In genomic region chrX:85048141-85049110, GRCm38 (mm10) we compare ENCODE assay signal across 8 mouse cellular contexts.
DNase-seq lines count a peak whose midpoint lies in the region; ATAC-seq lines count a peak whose summit lies in the region.

No protein-coding gene starts in this region.

- H3K27me3 ChIP-seq in embryonic facial prominence, embryonic 15.5 days = peaks cover 5% of the 10 kb centered on the region
- H3K27me3 ChIP-seq in heart, embryonic 12.5 days (replicated peaks) = no peaks in the 10 kb centered on the region
- H3K27me3 ChIP-seq in kidney, embryonic 14.5 days (ENCODE audit: control insufficient read depth, insufficient read depth, low read length) = no peaks in the 10 kb centered on the region
- 0 out of 2 replicates have a peak, but pooled peaks cover 8% of the 10 kb centered on the region for H3K27me3 ChIP-seq in liver, embryonic 12.5 days (replicated peaks)
- no peaks in the 10 kb centered on the region for H3K27me3 ChIP-seq in stomach, embryonic 16.5 days (ENCODE audit: control insufficient read depth, insufficient read depth, low read length)

- H3K36me3 ChIP-seq in embryonic facial prominence, embryonic 15.5 days = no peaks in the 10 kb centered on the region
- H3K36me3 ChIP-seq in heart, embryonic 12.5 days = no peaks in the 10 kb centered on the region
- no peaks in the 10 kb centered on the region for H3K36me3 ChIP-seq in kidney, embryonic 14.5 days (ENCODE audit: control insufficient read depth, insufficient read depth, low read length)
- no peaks in the 10 kb centered on the region for H3K36me3 ChIP-seq in liver, embryonic 12.5 days
- no peaks in the 10 kb centered on the region for H3K36me3 ChIP-seq in stomach, embryonic 16.5 days (ENCODE audit: control insufficient read depth, insufficient read depth, low read length)

- peak overlapping the region; percentile 59 for H3K4me2 ChIP-seq in embryonic facial prominence, embryonic 15.5 days (replicated peaks)
- peak overlapping the region; percentile 75 for H3K4me2 ChIP-seq in heart, embryonic 12.5 days
- peak overlapping the region; percentile 55 for H3K4me2 ChIP-seq in kidney, embryonic 14.5 days (replicated peaks; ENCODE audit: low read depth, low read length)
- peak overlapping the region; percentile 72 for H3K4me2 ChIP-seq in liver, embryonic 12.5 days
- H3K4me2 ChIP-seq in stomach, embryonic 16.5 days (ENCODE audit: low read depth, low read length) = peak overlapping the region; percentile 53

- DNase-seq in layer of hippocampus, adult 11-12 months (ENCODE audit: low spot score) = peak; percentile 15
- DNase-seq in layer of hippocampus, adult 9-10 months (ENCODE audit: low spot score) = no peak
- DNase-seq in natural killer cell, adult 2 months (ENCODE audit: low spot score in 2 of 2) = peak; percentile 1

- peak overlapping the region; percentile 53 for H3K4me3 ChIP-seq in embryonic facial prominence, embryonic 15.5 days (replicated peaks)
- peak overlapping the region; percentile 69 for H3K4me3 ChIP-seq in heart, embryonic 12.5 days
- peak overlapping the region; percentile 54 for H3K4me3 ChIP-seq in kidney, embryonic 14.5 days (ENCODE audit: low read length)
- peak overlapping the region; percentile 58 for H3K4me3 ChIP-seq in liver, embryonic 12.5 days
- H3K4me3 ChIP-seq in stomach, embryonic 16.5 days (replicated peaks; ENCODE audit: low read length) = peak overlapping the region; percentile 65

- H3K4me1 ChIP-seq in embryonic facial prominence, embryonic 15.5 days = no peaks in the 10 kb centered on the region
- H3K4me1 ChIP-seq in heart, embryonic 12.5 days (replicated peaks) = no peaks in the 10 kb centered on the region
- no peaks in the 10 kb centered on the region for H3K4me1 ChIP-seq in kidney, embryonic 14.5 days (ENCODE audit: control insufficient read depth, insufficient read depth, low read length)
- H3K4me1 ChIP-seq in liver, embryonic 12.5 days = no peaks in the 10 kb centered on the region
- H3K4me1 ChIP-seq in stomach, embryonic 16.5 days (ENCODE audit: control insufficient read depth, insufficient read depth, low read length) = no peaks in the 10 kb centered on the region

- H3K27ac ChIP-seq in embryonic facial prominence, embryonic 15.5 days (replicated peaks) = 0 out of 2 replicates have a peak overlapping the region, but pooled peaks have one; percentile 11
- H3K27ac ChIP-seq in heart, embryonic 12.5 days (ENCODE audit: poor library complexity, severe bottlenecking) = peak overlapping the region; percentile 26; the same call in 1 of the 2 replicates
- H3K27ac ChIP-seq in kidney, embryonic 14.5 days (ENCODE audit: low read depth, low read length) = no peak overlapping the region
- H3K27ac ChIP-seq in liver, embryonic 12.5 days = no peak overlapping the region
- H3K27ac ChIP-seq in stomach, embryonic 16.5 days (ENCODE audit: low read length) = peak overlapping the region; percentile 49; the same call in 1 of the 2 replicates

- WGBS in embryonic facial prominence, embryonic 15.5 days = 14% methylated on average over 37 of the region's 47 CpGs
- WGBS in heart, embryonic 12.5 days = 13% methylated on average over 45 of the region's 47 CpGs
- WGBS in kidney, embryonic 14.5 days = 20% methylated on average over 47 of the region's 47 CpGs
- WGBS in liver, embryonic 12.5 days (ENCODE audit: insufficient replicate concordance) = 15% methylated on average over 46 of the region's 47 CpGs
- WGBS in stomach, embryonic 16.5 days = 21% methylated on average over 44 of the region's 47 CpGs

- H3K9me3 ChIP-seq in embryonic facial prominence, embryonic 15.5 days (replicated peaks) = no peaks in the 10 kb centered on the region
- no peaks in the 10 kb centered on the region for H3K9me3 ChIP-seq in heart, embryonic 12.5 days (replicated peaks)
- no peaks in the 10 kb centered on the region for H3K9me3 ChIP-seq in kidney, embryonic 14.5 days (ENCODE audit: control insufficient read depth, low read length)
- no peaks in the 10 kb centered on the region for H3K9me3 ChIP-seq in liver, embryonic 12.5 days (replicated peaks)
- H3K9me3 ChIP-seq in stomach, embryonic 16.5 days (replicated peaks; ENCODE audit: control insufficient read depth, low read length) = no peaks in the 10 kb centered on the region

- peak overlapping the region; percentile 42 for H3K9ac ChIP-seq in embryonic facial prominence, embryonic 15.5 days
- H3K9ac ChIP-seq in heart, embryonic 12.5 days = peak overlapping the region; percentile 73
- H3K9ac ChIP-seq in kidney, embryonic 14.5 days (ENCODE audit: low read depth, low read length) = peak overlapping the region; percentile 62
- H3K9ac ChIP-seq in liver, embryonic 12.5 days = peak overlapping the region; percentile 46
- H3K9ac ChIP-seq in stomach, embryonic 16.5 days (ENCODE audit: low read length) = peak overlapping the region; percentile 76

- ATAC-seq in embryonic facial prominence, embryonic 15.5 days (ENCODE audit: insufficient number of reproducible peaks, low FRiP score, low TSS enrichment, low read depth) = peak; percentile 79; the same call in 1 of the 2 replicates
- peak; percentile 87 for ATAC-seq in heart, embryonic 12.5 days (ENCODE audit: insufficient number of reproducible peaks, low FRiP score)
- peak; percentile 98 for ATAC-seq in kidney, embryonic 14.5 days (ENCODE audit: low FRiP score, low TSS enrichment)
- peak; percentile 91 for ATAC-seq in liver, embryonic 12.5 days
- ATAC-seq in stomach, embryonic 16.5 days (ENCODE audit: insufficient read depth, low FRiP score) = peak; percentile 94

Comparison
In these comparisons a context has a peak if more than half of its experiments do, and no peak if none do; other contexts are left out.
1. H3K27ac ChIP-seq: peak in embryonic facial prominence, embryonic 15.5 days (single experiment), heart, embryonic 12.5 days (single experiment) and stomach, embryonic 16.5 days (single experiment); none in kidney, embryonic 14.5 days (single experiment) and liver, embryonic 12.5 days (single experiment).
2. Peak in every context shown above with its lines, with median percentiles within 50 percentile points of each other: ATAC-seq, H3K4me2 ChIP-seq, H3K4me3 ChIP-seq and H3K9ac ChIP-seq.